Mouse (Mus musculus) kidney, embryonic 16.5 days (tissue): Measurements from ENCODE around the gene Plpp3. TPM values are rescaled to one million over a fixed set of nuclear protein-coding genes. Genes with fewer than 3 reads are reported as not detected.

ENCODE experiments used
- ATAC-seq: fragments of 200-750 bp; cut with Nextera tagmentation; 2 replicates; pipeline ENCODE4 v1.8.0; 2017; ENCODE audit warnings: moderate TSS enrichment; ENCODE audit not compliant: low FRiP score, low TSS enrichment
- H3K27ac ChIP-seq: fragments of 300-500 bp; sonication (generic); 2 replicates; pipeline ENCODE4 v1.5.1; 2014; ENCODE audit warnings: low read length
- H3K27me3 ChIP-seq: fragments of 300-500 bp; sonication (generic); 2 replicates; pipeline ENCODE4 v1.6.1; 2014; ENCODE audit warnings: low read length, control low read depth, mixed read lengths; ENCODE audit not compliant: insufficient read depth
- H3K36me3 ChIP-seq: fragments of 300-500 bp; sonication (generic); 2 replicates; pipeline ENCODE4 v1.6.1; 2014; ENCODE audit warnings: low read length, control low read depth, mixed read lengths; ENCODE audit not compliant: insufficient read depth
- H3K4me1 ChIP-seq: fragments of 300-500 bp; sonication (generic); 2 replicates; pipeline ENCODE4 v1.6.1; 2014; ENCODE audit warnings: low read length, control low read depth, mixed read lengths; ENCODE audit not compliant: insufficient read depth
- H3K4me2 ChIP-seq: fragments of 300-500 bp; sonication (generic); replicated peaks from 2 replicates; pipeline ENCODE4 v1.6.1; 2014; ENCODE audit warnings: low read depth, low read length
- H3K4me3 ChIP-seq: fragments of 300-500 bp; sonication (generic); 2 replicates; pipeline ENCODE4 v1.5.1; 2014; ENCODE audit warnings: mild to moderate bottlenecking, low read length
- H3K9ac ChIP-seq: fragments of 300-500 bp; sonication (generic); replicated peaks from 2 replicates; pipeline ENCODE4 v1.6.1; 2014; ENCODE audit warnings: low read length
- H3K9me3 ChIP-seq: fragments of 300-500 bp; sonication (generic); 2 replicates; pipeline ENCODE4 v1.6.1; 2016; ENCODE audit warnings: low read length, control low read depth
- WGBS: fragments of 180-500 bp; shearing (Covaris S2); extraction: QIAGEN DNeasy Blood & Tissue Kit; methylation state at CpG from one replicate; pipeline ENCODE4 v1.1.7; 2014; 5-methylcytosine and 5-hydroxymethylcytosine counted together
- polyA plus RNA-seq: library from polyadenylated mRNA; unstranded; fragments of >200 nt; fragmentation: Nextera tagmentation; extraction: Ambion mirVana; gene quantifications from 2 replicates; pipeline ENCODE4 v1.2.1, GENCODE M21; 2015

Gene Plpp3
- polyA plus RNA-seq, 1 experiment from 2014 or later: 76.3 TPM

- Histone ChIP-seq H3K4me1 (peaks cover 32% of the 10 kb centered on the region), H3K4me3 (no peak overlapping the region), H3K9ac (no peak overlapping the region), H3K4me2 (no peak overlapping the region), H3K9me3 (no peaks in the 10 kb centered on the region), H3K36me3 (0 out of 2 replicates have a peak, but pooled peaks cover 4% of the 10 kb centered on the region), H3K27me3 (no peaks in the 10 kb centered on the region; the same call in 1 of the 2 replicates), H3K27ac (no peak overlapping the region)
- ATAC-seq: no peak
- WGBS: 63% methylated on average over 5 of the region's 5 CpGs
These were observed 25.1 kb downstream of the Plpp3 start for GRCm38 (mm10) chr4:105182249-105182648.

DNA sequence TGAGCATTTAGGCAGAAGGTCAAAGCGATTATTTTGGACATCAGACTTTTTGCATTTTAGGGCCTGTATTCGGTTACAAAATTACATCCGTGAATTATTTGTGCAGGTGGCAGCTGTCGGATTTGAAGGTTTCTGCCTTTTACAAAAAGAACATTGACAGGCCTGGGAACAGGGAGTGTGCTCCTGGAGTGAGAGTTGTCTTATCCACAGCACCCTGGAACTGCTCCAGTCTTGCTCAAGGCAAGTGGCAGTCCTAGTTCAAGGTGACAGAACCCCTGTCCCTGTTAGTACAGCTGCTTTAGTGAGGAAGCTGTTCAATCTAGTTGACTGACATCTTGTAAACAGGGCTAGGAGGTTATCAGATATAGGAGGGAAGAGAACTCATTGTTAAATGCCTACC is 27.3 kb downstream of the Plpp3 start:
- no peaks in the 10 kb centered on the region for H3K9me3 ChIP-seq
- WGBS: 43% methylated on average over 4 of the region's 4 CpGs
- no peak overlapping the region for H3K4me2 ChIP-seq
- H3K4me1 ChIP-seq: peaks cover 38% of the 10 kb centered on the region
- no peaks in the 10 kb centered on the region; the same call in 1 of the 2 replicates for H3K27me3 ChIP-seq
- 0 out of 2 replicates have a peak, but pooled peaks cover 4% of the 10 kb centered on the region for H3K36me3 ChIP-seq
- H3K27ac ChIP-seq: no peak overlapping the region
- H3K9ac ChIP-seq: no peak overlapping the region
- H3K4me3 ChIP-seq: no peak overlapping the region
- no peak for ATAC-seq

GRCm38 (mm10) chr4:105184924-105185323 is 27.8 kb downstream of the Plpp3 start:
- Histone ChIP-seq H3K36me3 (0 out of 2 replicates have a peak, but pooled peaks cover 4% of the 10 kb centered on the region), H3K4me3 (no peak overlapping the region), H3K27ac (no peak overlapping the region), H3K27me3 (no peaks in the 10 kb centered on the region; the same call in 1 of the 2 replicates), H3K4me1 (peaks cover 39% of the 10 kb centered on the region), H3K9me3 (no peaks in the 10 kb centered on the region), H3K4me2 (no peak overlapping the region), H3K9ac (no peak overlapping the region)
- ATAC-seq: no peak
- 68% methylated on average over 6 of the region's 6 CpGs for WGBS

DNA sequence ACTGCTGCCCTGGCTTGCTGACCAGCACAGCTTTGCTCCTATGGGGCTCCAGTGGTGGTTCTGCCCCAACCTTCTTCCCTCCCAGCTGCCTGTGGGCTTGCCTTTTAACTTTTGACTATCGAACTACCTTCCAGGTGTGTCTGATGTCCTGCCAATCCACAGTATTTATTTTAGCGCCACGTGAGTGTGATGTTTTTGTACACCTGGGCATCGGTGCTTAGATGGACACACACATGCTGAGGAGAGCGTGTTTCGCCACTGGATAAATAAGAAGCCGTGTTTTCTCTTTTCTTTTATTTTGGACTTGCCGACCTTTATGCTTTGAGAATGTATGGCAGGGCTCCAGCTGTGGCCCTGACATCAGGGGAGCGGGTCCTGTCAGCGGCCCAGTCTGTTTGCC is 29.5 kb downstream of the Plpp3 start:
- no peak overlapping the region for H3K27ac ChIP-seq
- 88% methylated on average over 10 of the region's 10 CpGs for WGBS
- ATAC-seq: no peak
- no peak overlapping the region for H3K4me3 ChIP-seq
- H3K27me3 ChIP-seq: no peaks in the 10 kb centered on the region; the same call in 1 of the 2 replicates
- H3K9ac ChIP-seq: no peak overlapping the region
- no peaks in the 10 kb centered on the region for H3K9me3 ChIP-seq
- H3K36me3 ChIP-seq: 0 out of 2 replicates have a peak, but pooled peaks cover 4% of the 10 kb centered on the region
- H3K4me2 ChIP-seq: no peak overlapping the region
- H3K4me1 ChIP-seq: peaks cover 47% of the 10 kb centered on the region

DNA sequence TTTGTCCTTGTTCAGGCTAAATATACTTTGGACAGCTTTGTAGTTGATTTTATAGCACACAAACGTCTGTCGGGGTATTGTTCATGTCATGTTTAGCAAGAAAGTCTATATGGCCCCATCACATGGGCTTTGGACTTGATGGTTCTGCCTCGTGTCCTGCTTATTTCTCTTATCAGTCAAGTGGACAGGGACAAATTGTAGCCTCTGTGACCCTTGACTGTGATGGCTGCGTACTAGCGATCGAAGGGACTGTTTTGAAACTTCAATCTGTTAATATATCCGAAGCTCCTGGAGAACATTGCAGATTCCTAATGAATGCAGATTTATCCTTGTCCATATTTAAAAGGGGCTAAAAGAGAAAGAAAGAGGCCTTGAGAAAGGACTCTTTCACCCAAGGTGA is 30.7 kb downstream of the Plpp3 start:
- Histone ChIP-seq H3K4me2 (no peak overlapping the region), H3K4me1 (peaks cover 55% of the 10 kb centered on the region)

GRCm38 (mm10) chr4:105188801-105189200 is 31.7 kb downstream of the Plpp3 start:
- H3K4me1 ChIP-seq: peaks cover 55% of the 10 kb centered on the region
- H3K4me3 ChIP-seq: no peak overlapping the region
- no peaks in the 10 kb centered on the region; the same call in 1 of the 2 replicates for H3K27me3 ChIP-seq
- peak overlapping the region; percentile 48 for H3K27ac ChIP-seq
- WGBS: 58% methylated on average over 7 of the region's 7 CpGs
- no peak overlapping the region; the same call in 1 of the 2 replicates for H3K9ac ChIP-seq
- H3K9me3 ChIP-seq: no peaks in the 10 kb centered on the region
- H3K4me2 ChIP-seq: no peak overlapping the region
- ATAC-seq: no peak
- H3K36me3 ChIP-seq: no peaks in the 10 kb centered on the region

More for the DNA sequence above, 30.7 kb downstream of the Plpp3 start:
- H3K27me3 ChIP-seq: no peaks in the 10 kb centered on the region; the same call in 1 of the 2 replicates
- WGBS: 74% methylated on average over 7 of the region's 7 CpGs
- H3K27ac ChIP-seq: no peak overlapping the region
- H3K9me3 ChIP-seq: no peaks in the 10 kb centered on the region
- H3K9ac ChIP-seq: no peak overlapping the region
- ATAC-seq: no peak
- H3K36me3 ChIP-seq: 0 out of 2 replicates have a peak, but pooled peaks cover 4% of the 10 kb centered on the region
- H3K4me3 ChIP-seq: no peak overlapping the region

DNA sequence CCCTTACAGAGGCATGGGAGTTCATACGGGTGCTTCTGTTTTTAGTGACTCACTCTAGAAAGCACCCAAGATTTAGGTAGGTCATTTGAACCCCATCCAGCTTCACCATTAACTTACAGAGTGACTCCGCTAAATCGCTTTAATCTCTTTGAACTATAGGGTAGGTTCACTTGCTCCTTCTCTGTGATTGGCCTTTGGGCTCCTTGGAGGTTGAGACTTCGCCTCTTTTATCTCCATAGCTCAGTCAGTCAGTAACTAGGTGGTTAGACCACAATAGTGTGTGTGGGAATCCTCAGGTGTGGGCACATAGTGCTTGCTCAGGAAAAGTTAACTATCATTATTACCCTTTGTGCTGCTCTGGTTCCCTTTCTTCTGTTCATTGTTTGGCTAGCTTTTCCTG is 33.7 kb downstream of the Plpp3 start:
- Histone ChIP-seq H3K4me3 (no peak overlapping the region), H3K36me3 (peaks cover 11% of the 10 kb centered on the region), H3K9ac (no peak overlapping the region), H3K27ac (peak overlapping the region; percentile 58), H3K27me3 (no peaks in the 10 kb centered on the region; the same call in 1 of the 2 replicates), H3K4me2 (no peak overlapping the region), H3K4me1 (peaks cover 46% of the 10 kb centered on the region), H3K9me3 (no peaks in the 10 kb centered on the region)
- ATAC-seq: peak; percentile 55; the same call in 1 of the 2 replicates
- WGBS: 35% methylated on average over 4 of the region's 4 CpGs

DNA sequence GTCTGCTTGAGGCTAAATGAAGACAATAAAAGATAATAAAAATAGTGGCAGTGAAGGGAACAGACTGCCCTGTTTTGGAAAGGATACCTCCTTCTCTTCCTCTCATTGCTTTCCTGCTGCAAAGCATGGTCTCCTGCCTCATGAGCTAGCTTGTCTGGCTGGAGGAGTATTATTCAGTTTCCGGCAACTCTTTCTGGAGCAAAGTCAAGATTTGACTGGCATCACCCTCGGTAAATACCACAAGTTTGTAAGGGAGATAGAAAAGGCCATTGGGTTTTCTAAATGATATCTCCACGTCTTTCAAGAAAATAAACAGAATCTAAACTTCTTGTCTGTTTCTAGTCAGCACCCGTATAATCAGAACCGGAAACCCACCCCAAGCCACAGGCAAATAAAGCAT is 34.4 kb downstream of the Plpp3 start:
- ATAC-seq: no peak
- peak overlapping the region; percentile 60 for H3K27ac ChIP-seq
- H3K9me3 ChIP-seq: no peaks in the 10 kb centered on the region
- 75% methylated on average over 5 of the region's 5 CpGs for WGBS
- peaks cover 46% of the 10 kb centered on the region for H3K4me1 ChIP-seq
- H3K27me3 ChIP-seq: no peaks in the 10 kb centered on the region; the same call in 1 of the 2 replicates
- H3K4me2 ChIP-seq: no peak overlapping the region
- H3K4me3 ChIP-seq: no peak overlapping the region
- no peak overlapping the region for H3K9ac ChIP-seq
- peaks cover 12% of the 10 kb centered on the region for H3K36me3 ChIP-seq

DNA sequence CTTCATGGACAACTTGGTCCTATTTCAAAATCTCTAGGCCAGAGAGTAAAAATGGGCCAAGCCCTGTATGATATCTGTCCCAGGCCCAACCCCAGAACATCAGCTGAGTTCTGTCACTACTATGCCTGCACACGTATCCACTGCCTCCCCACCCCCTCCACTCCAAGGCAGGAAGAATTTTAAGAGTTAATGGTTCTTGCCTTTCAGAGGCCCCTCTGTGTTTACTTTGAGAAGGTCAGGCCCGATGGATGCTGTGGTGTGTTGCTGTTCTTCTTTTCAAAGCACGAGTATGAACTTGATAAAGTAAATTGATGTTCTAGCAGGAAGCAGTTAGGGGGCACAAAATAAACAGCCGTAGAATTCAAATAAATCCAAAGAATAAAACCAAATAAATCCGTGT is 35.5 kb downstream of the Plpp3 start:
- no peak overlapping the region for H3K4me3 ChIP-seq
- ATAC-seq: no peak
- H3K4me2 ChIP-seq: no peak overlapping the region
- H3K27me3 ChIP-seq: no peaks in the 10 kb centered on the region
- H3K9ac ChIP-seq: no peak overlapping the region
- H3K9me3 ChIP-seq: no peaks in the 10 kb centered on the region
- peaks cover 17% of the 10 kb centered on the region for H3K36me3 ChIP-seq
- WGBS: 12% methylated on average over 5 of the region's 5 CpGs
- H3K27ac ChIP-seq: no peak overlapping the region
- H3K4me1 ChIP-seq: peaks cover 46% of the 10 kb centered on the region

DNA sequence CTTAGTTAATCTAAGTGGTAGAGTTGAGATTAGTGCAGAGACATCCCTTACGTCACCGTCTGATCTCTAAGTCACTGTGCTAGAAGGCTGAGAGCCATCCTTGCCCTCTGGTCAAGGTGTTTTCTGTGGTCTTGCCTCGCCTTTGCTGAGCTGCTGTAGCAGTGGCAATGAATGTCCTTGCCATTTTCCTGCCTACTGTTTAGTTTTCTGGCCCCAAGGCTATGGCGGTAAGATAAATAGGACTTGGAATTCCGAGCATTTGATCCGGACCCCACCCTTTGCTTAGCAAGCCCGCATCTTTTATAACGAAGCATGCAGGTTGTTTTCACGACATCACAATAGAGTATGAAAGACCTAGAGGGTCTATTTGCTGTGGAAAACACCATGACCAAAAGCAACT is 38.1 kb downstream of the Plpp3 start:
- no peaks in the 10 kb centered on the region for H3K9me3 ChIP-seq
- no peak overlapping the region for H3K27ac ChIP-seq
- 86% methylated on average over 9 of the region's 9 CpGs for WGBS
- no peaks in the 10 kb centered on the region for H3K27me3 ChIP-seq
- peaks cover 39% of the 10 kb centered on the region for H3K4me1 ChIP-seq
- ATAC-seq: no peak
- H3K4me3 ChIP-seq: no peak overlapping the region
- peaks cover 33% of the 10 kb centered on the region for H3K36me3 ChIP-seq
- no peak overlapping the region for H3K4me2 ChIP-seq
- no peak overlapping the region for H3K9ac ChIP-seq
